Mouse (Mus musculus): ENCODE data around the gene Rhebl1. TPM values are rescaled to one million over a fixed set of nuclear protein-coding genes. Genes with fewer than 3 reads are reported as not detected.

Rhebl1 gene
- polyA plus RNA-seq, 1 experiment from 2014 or later: 17.0 TPM

DNA sequence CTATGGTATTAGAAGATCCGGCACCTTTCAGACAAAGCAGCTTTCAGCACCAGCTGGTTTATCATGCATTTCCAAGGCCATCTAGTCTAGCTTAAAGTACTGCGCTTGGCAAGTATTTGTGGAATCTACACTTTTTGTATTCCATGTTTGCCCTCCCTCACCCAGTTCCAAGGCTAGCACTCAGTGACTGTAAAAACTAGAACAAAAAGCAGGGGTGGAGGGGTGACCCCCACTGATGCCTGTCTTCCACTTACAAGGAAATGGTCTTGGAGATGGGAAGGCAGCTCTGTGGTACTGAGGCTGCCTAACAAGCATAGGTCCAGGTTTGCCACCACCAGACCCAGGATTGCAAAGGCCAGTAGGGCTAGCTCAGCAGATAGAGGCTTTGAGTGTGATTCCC, 8.3 kb upstream of the Rhebl1 start:
- peaks cover 15% of the 10 kb centered on the region for H3K27me3 ChIP-seq (ENCODE audit: control insufficient read depth, insufficient read depth, low read length)
- H3K9ac ChIP-seq (replicated peaks; ENCODE audit: low read length): no peak overlapping the region
- ATAC-seq (replicated peaks; ENCODE audit: insufficient number of reproducible peaks, low FRiP score, low TSS enrichment, low read depth) (no peak), DNase-seq (ENCODE audit: low spot score) (no peak)
- no peaks in the 10 kb centered on the region for H3K9me3 ChIP-seq (replicated peaks; ENCODE audit: control insufficient read depth, low read length)
- WGBS: 94% methylated on average over 2 of the region's 2 CpGs
- H3K27ac ChIP-seq (replicated peaks; ENCODE audit: low read depth, low read length): no peak overlapping the region
- peaks cover 5% of the 10 kb centered on the region for H3K4me1 ChIP-seq (ENCODE audit: control insufficient read depth, insufficient read depth, low read length)
- peaks cover 11% of the 10 kb centered on the region for H3K36me3 ChIP-seq (replicated peaks; ENCODE audit: control insufficient read depth, insufficient read depth, low read depth, low read length)
- no peak overlapping the region for H3K4me3 ChIP-seq (ENCODE audit: low read depth, low read length)
- no peak overlapping the region for H3K4me2 ChIP-seq (ENCODE audit: low read depth, low read length)

DNA sequence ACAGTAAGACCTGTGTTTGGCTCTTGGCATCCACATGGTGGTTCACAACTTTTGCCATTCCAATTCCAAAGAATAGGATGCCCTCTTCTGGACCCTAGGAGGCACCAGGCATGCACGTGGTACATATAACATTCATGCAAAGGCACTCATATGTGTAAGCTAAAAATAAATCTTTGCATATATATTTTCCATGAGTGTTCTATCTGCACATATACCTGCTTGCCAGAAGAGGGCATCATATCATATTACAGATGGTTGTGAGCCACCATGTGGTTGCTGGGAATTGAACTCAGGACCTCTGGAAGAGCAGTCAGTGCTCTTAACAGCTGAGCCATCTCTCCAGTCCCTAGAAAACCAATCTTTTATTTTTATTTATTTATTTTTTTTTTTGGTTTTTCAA, 7.2 kb upstream of the Rhebl1 start:
- H3K27ac ChIP-seq (replicated peaks; ENCODE audit: low read depth, low read length): no peak overlapping the region
- no peak overlapping the region for H3K4me2 ChIP-seq (ENCODE audit: low read depth, low read length)
- peaks cover 5% of the 10 kb centered on the region for H3K4me1 ChIP-seq (ENCODE audit: control insufficient read depth, insufficient read depth, low read length)
- H3K9me3 ChIP-seq (replicated peaks; ENCODE audit: control insufficient read depth, low read length): no peaks in the 10 kb centered on the region
- H3K36me3 ChIP-seq (replicated peaks; ENCODE audit: control insufficient read depth, insufficient read depth, low read depth, low read length): peaks cover 4% of the 10 kb centered on the region; the same call in 1 of the 2 replicates
- no peak overlapping the region for H3K9ac ChIP-seq (replicated peaks; ENCODE audit: low read length)
- ATAC-seq (replicated peaks; ENCODE audit: insufficient number of reproducible peaks, low FRiP score, low TSS enrichment, low read depth) (no peak), DNase-seq (ENCODE audit: low spot score) (no peak)
- 76% methylated on average over 1 of the region's 1 CpGs for WGBS
- H3K27me3 ChIP-seq (ENCODE audit: control insufficient read depth, insufficient read depth, low read length): peaks cover 24% of the 10 kb centered on the region
- H3K4me3 ChIP-seq (ENCODE audit: low read depth, low read length): no peak overlapping the region

DNA sequence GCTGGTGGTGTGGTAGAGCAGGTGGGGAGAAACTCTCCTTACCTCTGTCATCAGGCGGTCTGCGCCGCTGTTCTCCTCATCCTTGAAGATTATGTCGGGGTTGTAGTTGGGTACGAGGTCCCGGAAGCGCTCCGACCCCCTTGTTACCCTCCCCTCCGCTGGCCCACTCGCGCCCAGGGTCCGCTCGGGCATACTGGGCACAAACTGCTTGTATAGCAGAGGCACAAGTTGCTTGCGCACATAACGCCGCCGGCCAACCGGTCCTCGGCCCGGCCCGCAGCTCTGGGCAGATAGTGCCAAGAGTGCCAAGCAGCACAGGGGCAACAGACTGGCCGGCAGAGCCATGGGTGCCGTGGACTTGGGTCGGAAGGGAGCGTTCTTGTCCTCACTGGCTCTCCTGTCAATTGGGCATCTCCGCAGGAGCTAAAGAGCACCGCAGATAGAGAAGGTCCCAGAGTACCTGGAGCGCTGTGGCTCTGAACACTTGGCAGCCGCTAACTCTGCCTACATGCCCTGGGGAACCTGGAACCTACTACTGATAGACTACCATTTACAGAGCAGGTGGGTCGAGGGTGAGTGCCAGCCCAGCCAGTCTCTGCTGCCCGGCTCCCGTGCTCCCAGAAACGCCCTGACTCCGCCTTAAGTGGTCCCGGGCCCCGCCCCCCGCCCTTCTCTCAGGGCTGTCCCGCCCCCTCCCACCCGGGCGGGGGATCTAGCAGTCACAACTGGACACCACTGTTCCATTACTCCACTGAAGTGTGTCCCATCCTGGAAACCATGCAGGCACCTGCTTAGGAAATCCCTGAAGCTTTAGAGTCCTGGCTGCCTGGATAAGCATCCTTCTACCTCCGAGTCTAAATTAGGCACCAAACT, 3.8 kb upstream of the Rhebl1 start, which contains the start of gene Dhh:
TSS of gene Dhh (minus strand) at position 613 of the 873 bp plus-strand sequence.
- no peak within 1 kb of the TSS for H3K9ac ChIP-seq (replicated peaks; ENCODE audit: low read length)
- WGBS: under 1% methylated on average over 41 of the region's 41 CpGs
- no peak within 1 kb of the TSS for H3K27ac ChIP-seq (replicated peaks; ENCODE audit: low read depth, low read length)
- peak within 1 kb of the TSS; percentile 35 for H3K4me2 ChIP-seq (ENCODE audit: low read depth, low read length)
- H3K4me3 ChIP-seq (ENCODE audit: low read depth, low read length): peak within 1 kb of the TSS; percentile 3
- ATAC-seq (replicated peaks; ENCODE audit: insufficient number of reproducible peaks, low FRiP score, low TSS enrichment, low read depth) (no peak), DNase-seq (ENCODE audit: low spot score) (peak; percentile 52)
- no peaks in the 10 kb centered on the region for H3K9me3 ChIP-seq (replicated peaks; ENCODE audit: control insufficient read depth, low read length)
- H3K27me3 ChIP-seq (ENCODE audit: control insufficient read depth, insufficient read depth, low read length): peaks cover 57% of the 10 kb centered on the region
- H3K36me3 ChIP-seq (replicated peaks; ENCODE audit: control insufficient read depth, insufficient read depth, low read depth, low read length): no peaks in the 10 kb centered on the region
- H3K4me1 ChIP-seq (ENCODE audit: control insufficient read depth, insufficient read depth, low read length): peaks cover 21% of the 10 kb centered on the region

DNA sequence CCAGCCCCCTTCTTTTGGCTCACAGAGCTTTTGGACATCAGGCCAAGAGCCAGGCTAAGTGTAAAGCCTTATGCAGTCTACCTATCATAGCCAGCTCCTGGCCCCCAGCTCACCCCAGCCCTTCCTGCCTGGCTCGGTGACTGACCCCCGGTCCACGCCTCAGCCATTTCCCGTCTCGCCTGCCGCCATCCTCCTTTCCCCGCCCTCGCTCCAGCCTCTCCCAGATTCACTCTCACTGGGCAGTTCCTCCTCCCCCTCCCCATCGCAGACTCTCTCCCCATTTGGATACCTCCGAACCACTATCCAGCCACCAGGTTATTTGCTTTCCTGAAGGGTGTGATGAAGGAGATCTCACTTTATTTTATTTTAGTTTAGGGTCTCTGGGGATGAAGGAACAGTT, 3.2 kb upstream of the Rhebl1 start:
- Histone ChIP-seq H3K9ac (replicated peaks; ENCODE audit: low read length) (no peak overlapping the region), H3K4me2 (ENCODE audit: low read depth, low read length) (no peak overlapping the region), H3K27ac (replicated peaks; ENCODE audit: low read depth, low read length) (no peak overlapping the region), H3K4me1 (ENCODE audit: control insufficient read depth, insufficient read depth, low read length) (peaks cover 21% of the 10 kb centered on the region), H3K36me3 (replicated peaks; ENCODE audit: control insufficient read depth, insufficient read depth, low read depth, low read length) (no peaks in the 10 kb centered on the region), H3K27me3 (ENCODE audit: control insufficient read depth, insufficient read depth, low read length) (peaks cover 63% of the 10 kb centered on the region), H3K4me3 (ENCODE audit: low read depth, low read length) (no peak overlapping the region; the same call in none of the 2 replicates), H3K9me3 (replicated peaks; ENCODE audit: control insufficient read depth, low read length) (no peaks in the 10 kb centered on the region)
- no peak for ATAC-seq (replicated peaks; ENCODE audit: insufficient number of reproducible peaks, low FRiP score, low TSS enrichment, low read depth)
- no peak for DNase-seq (ENCODE audit: low spot score)
- WGBS: 0% methylated on average over 10 of the region's 10 CpGs

- Histone ChIP-seq H3K27me3 (ENCODE audit: control insufficient read depth, insufficient read depth, low read length) (peaks cover 72% of the 10 kb centered on the region), H3K4me2 (ENCODE audit: low read depth, low read length) (peak overlapping the region; percentile 45), H3K4me1 (ENCODE audit: control insufficient read depth, insufficient read depth, low read length) (peaks cover 21% of the 10 kb centered on the region), H3K9me3 (replicated peaks; ENCODE audit: control insufficient read depth, low read length) (no peaks in the 10 kb centered on the region), H3K9ac (replicated peaks; ENCODE audit: low read length) (peak overlapping the region; percentile 39), H3K36me3 (replicated peaks; ENCODE audit: control insufficient read depth, insufficient read depth, low read depth, low read length) (no peaks in the 10 kb centered on the region), H3K27ac (replicated peaks; ENCODE audit: low read depth, low read length) (0 out of 2 replicates have a peak overlapping the region, but pooled peaks have one; percentile 22), H3K4me3 (ENCODE audit: low read depth, low read length) (peak overlapping the region; percentile 21)
- DNase-seq (ENCODE audit: low spot score): peak; percentile 72
- ATAC-seq (replicated peaks; ENCODE audit: insufficient number of reproducible peaks, low FRiP score, low TSS enrichment, low read depth): peak; percentile 42; the same call in 1 of the 2 replicates
- WGBS: under 1% methylated on average over 41 of the region's 41 CpGs
Measured at GRCm38 (mm10) chr15:98895635-98896589, 1.6 kb upstream of the Rhebl1 start.

GRCm38 (mm10) chr15:98894746-98895634, 650 bp upstream of the Rhebl1 start:
- Histone ChIP-seq H3K27me3 (ENCODE audit: control insufficient read depth, insufficient read depth, low read length) (peaks cover 72% of the 10 kb centered on the region), H3K4me3 (ENCODE audit: low read depth, low read length) (peak overlapping the region; percentile 47), H3K27ac (replicated peaks; ENCODE audit: low read depth, low read length) (no peak overlapping the region), H3K4me1 (ENCODE audit: control insufficient read depth, insufficient read depth, low read length) (peaks cover 21% of the 10 kb centered on the region), H3K9me3 (replicated peaks; ENCODE audit: control insufficient read depth, low read length) (no peaks in the 10 kb centered on the region), H3K9ac (replicated peaks; ENCODE audit: low read length) (no peak overlapping the region; the same call in 1 of the 2 replicates), H3K36me3 (replicated peaks; ENCODE audit: control insufficient read depth, insufficient read depth, low read depth, low read length) (no peaks in the 10 kb centered on the region), H3K4me2 (ENCODE audit: low read depth, low read length) (peak overlapping the region; percentile 97)
- 3% methylated on average over 38 of the region's 38 CpGs for WGBS
- DNase-seq (ENCODE audit: low spot score) (no peak), ATAC-seq (replicated peaks; ENCODE audit: insufficient number of reproducible peaks, low FRiP score, low TSS enrichment, low read depth) (0 out of 2 replicates have a peak, but pooled peaks have one; percentile 11)

DNA sequence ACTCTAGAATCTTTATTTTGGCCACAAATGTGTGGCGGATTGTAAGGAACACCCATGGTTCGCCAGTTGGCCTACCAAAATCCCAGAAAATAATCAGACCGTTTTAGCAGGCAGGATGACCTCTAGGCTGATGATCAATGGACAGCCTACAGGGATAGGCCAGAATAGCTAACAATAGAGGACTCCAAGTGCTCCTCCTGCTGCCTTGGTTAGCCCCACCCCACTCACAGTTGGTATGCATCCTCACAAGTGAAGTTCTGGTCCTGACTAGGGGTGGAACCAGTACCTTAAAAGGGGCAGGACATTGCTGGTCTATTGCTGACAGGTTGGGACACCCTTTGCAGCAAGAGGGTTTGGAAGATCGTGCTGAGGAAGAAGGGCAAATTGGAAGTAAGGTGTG, 1.3 kb downstream of the Rhebl1 start:
- no peak overlapping the region for H3K4me3 ChIP-seq (ENCODE audit: low read depth, low read length)
- no peak overlapping the region for H3K27ac ChIP-seq (replicated peaks; ENCODE audit: low read depth, low read length)
- WGBS: 44% methylated on average over 4 of the region's 4 CpGs
- peaks cover 18% of the 10 kb centered on the region for H3K4me1 ChIP-seq (ENCODE audit: control insufficient read depth, insufficient read depth, low read length)
- ATAC-seq (replicated peaks; ENCODE audit: insufficient number of reproducible peaks, low FRiP score, low TSS enrichment, low read depth) (no peak), DNase-seq (ENCODE audit: low spot score) (no peak)
- H3K9ac ChIP-seq (replicated peaks; ENCODE audit: low read length): no peak overlapping the region
- H3K36me3 ChIP-seq (replicated peaks; ENCODE audit: control insufficient read depth, insufficient read depth, low read depth, low read length): no peaks in the 10 kb centered on the region
- H3K27me3 ChIP-seq (ENCODE audit: control insufficient read depth, insufficient read depth, low read length): peaks cover 61% of the 10 kb centered on the region
- no peaks in the 10 kb centered on the region for H3K9me3 ChIP-seq (replicated peaks; ENCODE audit: control insufficient read depth, low read length)
- H3K4me2 ChIP-seq (ENCODE audit: low read depth, low read length): no peak overlapping the region
